16 mouse cellular contexts compared by ENCODE assay signal in genomic region chr2:45087208-45087607, GRCm38 (mm10).
"Had no signal": no experiment of that assay in that cellular context is flagged by ENCODE, and none has a peak within 500 bp of the region (broad histone marks: within the 10 kb centered on the region; RNA-seq: fewer than 3 reads in every experiment).

No protein-coding gene starts in this region.

- H3K4me3 ChIP-seq: kidney, embryonic 15.5 days; limb, embryonic 10.5 days; neural tube, embryonic 13.5 days had no signal

- ATAC-seq: intestine, embryonic 16.5 days; lung, postnatal 0 days; midbrain, embryonic 16.5 days had no signal

- DNase-seq: kidney, adult 2 months; kidney, postnatal 14 days; layer of hippocampus, postnatal 36 days; lung, adult 2 months; lung, postnatal 4 days; right cerebral cortex, adult 18-20 months; right cerebral cortex, postnatal 25 days; thymus, postnatal 36 days had no signal

- H3K4me2 ChIP-seq: kidney, embryonic 15.5 days; neural tube, embryonic 13.5 days had no signal

- H3K27me3 ChIP-seq: kidney, embryonic 15.5 days; megakaryocyte, embryonic 14.5 days; neural tube, embryonic 13.5 days had no signal

- H3K9ac ChIP-seq: kidney, embryonic 15.5 days; liver, embryonic 14.5 days; neural tube, embryonic 13.5 days had no signal

- H3K36me3 ChIP-seq: limb, embryonic 10.5 days; neural tube, embryonic 13.5 days had no signal

- H3K27ac ChIP-seq: kidney, embryonic 15.5 days; limb, embryonic 10.5 days; liver, embryonic 14.5 days; neural tube, embryonic 13.5 days had no signal

- H3K9me3 ChIP-seq: kidney, embryonic 15.5 days; limb, embryonic 10.5 days; megakaryocyte, embryonic 14.5 days; neural tube, embryonic 13.5 days had no signal
